Mouse (Mus musculus) neural tube, embryonic 11.5 days (tissue): ENCODE results near the gene Bend6. TPM values are rescaled to one million over a fixed set of nuclear protein-coding genes. Genes with fewer than 3 reads are reported as not detected.

Source experiments
- ATAC-seq: fragments of 200-750 bp; cut with Nextera tagmentation; 2 replicates; pipeline ENCODE4 v1.8.0; 2017; ENCODE audit warnings: moderate number of reproducible peaks, mild to moderate bottlenecking, moderate TSS enrichment, moderate library complexity; ENCODE audit not compliant: insufficient read depth, low FRiP score, low TSS enrichment
- DNase-seq: peaks from one replicate; pipeline ENCODE4 v3.0.0-alpha.2; 2015; ENCODE audit warnings: low spot score
- H3K27ac ChIP-seq: fragments of 300-500 bp; sonication (generic); 2 replicates; pipeline ENCODE4 v1.5.1; 2014; ENCODE audit warnings: low read depth, mild to moderate bottlenecking, low read length
- H3K27me3 ChIP-seq: fragments of 300-500 bp; sonication (generic); 2 replicates; pipeline ENCODE4 v1.6.1; 2014; ENCODE audit warnings: mild to moderate bottlenecking, low read length, mixed read lengths; ENCODE audit not compliant: control insufficient read depth, insufficient read depth
- H3K36me3 ChIP-seq: fragments of 300-500 bp; sonication (generic); 2 replicates; pipeline ENCODE4 v1.6.1; 2014; ENCODE audit warnings: mild to moderate bottlenecking, low read length, moderate library complexity, mixed read lengths; ENCODE audit not compliant: control insufficient read depth, insufficient read depth
- H3K4me1 ChIP-seq: fragments of 300-500 bp; sonication (generic); 2 replicates; pipeline ENCODE4 v1.6.1; 2014; ENCODE audit warnings: low read length, mixed read lengths; ENCODE audit not compliant: control insufficient read depth, insufficient read depth
- H3K4me2 ChIP-seq: fragments of 300-500 bp; sonication (generic); 2 replicates; pipeline ENCODE4 v1.6.1; 2014; ENCODE audit warnings: low read depth, mild to moderate bottlenecking, moderate library complexity
- H3K4me3 ChIP-seq: fragments of 300-500 bp; sonication (generic); 2 replicates; pipeline ENCODE4 v1.5.1; 2014; ENCODE audit warnings: low read depth, low read length
- H3K9ac ChIP-seq: fragments of 300-500 bp; sonication (generic); 2 replicates; pipeline ENCODE4 v1.6.1; 2014; ENCODE audit warnings: mild to moderate bottlenecking, low read length
- H3K9me3 ChIP-seq: fragments of 300-500 bp; sonication (generic); 2 replicates; pipeline ENCODE4 v1.6.1; 2016; ENCODE audit warnings: low read length; ENCODE audit not compliant: control insufficient read depth
- WGBS: fragments of 180-500 bp; shearing (Covaris S2); extraction: QIAGEN DNeasy Blood & Tissue Kit; methylation state at CpG from one replicate; pipeline ENCODE4 v1.1.7; 2014; 5-methylcytosine and 5-hydroxymethylcytosine counted together
- polyA plus RNA-seq: library from polyadenylated mRNA; unstranded; fragments of >200 nt; fragmentation: Nextera tagmentation; extraction: Ambion mirVana; gene quantifications from 2 replicates; pipeline ENCODE4 v1.2.1, GENCODE M21; 2014

Gene Bend6
- polyA plus RNA-seq, 1 experiment from 2014 or later, result 2.1 TPM

DNA sequence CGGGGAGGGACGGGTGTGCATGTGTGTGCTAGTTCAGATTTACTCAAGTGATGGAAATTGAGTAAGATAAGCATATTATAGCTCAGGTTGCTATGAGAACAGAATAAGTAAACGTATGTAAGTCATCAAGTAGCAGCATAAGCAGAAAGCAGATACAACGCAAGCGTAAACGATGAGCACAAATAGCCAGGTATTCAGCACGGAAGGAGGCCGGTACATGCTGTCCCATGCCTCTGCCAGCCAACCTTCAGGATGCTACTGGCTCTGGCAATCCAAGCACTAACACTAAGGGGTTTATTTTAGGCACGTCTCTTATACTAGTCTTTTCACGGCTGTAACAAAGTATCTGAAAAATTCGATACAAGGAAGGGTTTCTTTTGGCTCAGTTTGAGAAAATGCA is 10.2 kb downstream of the Bend6 start:
- no peaks in the 10 kb centered on the region for H3K9me3 ChIP-seq
- DNase-seq (no peak), ATAC-seq (no peak)
- H3K36me3 ChIP-seq, result no peaks in the 10 kb centered on the region
- H3K27me3 ChIP-seq, result no peaks in the 10 kb centered on the region
- no peak overlapping the region for H3K9ac ChIP-seq
- no peak overlapping the region for H3K4me2 ChIP-seq
- no peak overlapping the region for H3K4me3 ChIP-seq
- no peak overlapping the region for H3K27ac ChIP-seq
- H3K4me1 ChIP-seq, result no peaks in the 10 kb centered on the region
- 91% methylated on average over 11 of the region's 11 CpGs for WGBS

DNA sequence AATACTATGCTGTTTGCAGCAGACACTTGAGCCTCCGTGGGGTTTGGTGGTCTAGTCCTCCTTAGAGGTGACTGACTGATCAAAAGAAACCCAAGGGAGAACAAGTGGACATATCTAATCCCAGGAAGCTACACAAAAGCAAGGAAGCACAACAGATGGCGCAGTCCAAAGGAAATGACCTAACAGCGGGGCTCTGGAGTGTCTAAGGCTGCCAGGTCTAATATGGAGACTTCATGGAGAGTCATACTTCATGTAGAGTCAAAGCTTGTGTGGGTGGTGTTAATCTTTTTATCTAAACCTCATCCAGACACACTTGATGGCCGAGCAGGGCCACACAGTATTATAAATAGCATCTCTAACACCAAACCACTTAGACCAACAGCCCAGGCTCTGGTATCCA is 10.9 kb downstream of the Bend6 start:
- Histone ChIP-seq H3K9me3 (no peaks in the 10 kb centered on the region), H3K27ac (no peak overlapping the region), H3K9ac (no peak overlapping the region), H3K4me1 (no peaks in the 10 kb centered on the region), H3K36me3 (no peaks in the 10 kb centered on the region), H3K27me3 (no peaks in the 10 kb centered on the region), H3K4me2 (no peak overlapping the region), H3K4me3 (no peak overlapping the region)
- ATAC-seq, result no peak
- 82% methylated on average over 4 of the region's 4 CpGs for WGBS
- DNase-seq, result no peak

DNA sequence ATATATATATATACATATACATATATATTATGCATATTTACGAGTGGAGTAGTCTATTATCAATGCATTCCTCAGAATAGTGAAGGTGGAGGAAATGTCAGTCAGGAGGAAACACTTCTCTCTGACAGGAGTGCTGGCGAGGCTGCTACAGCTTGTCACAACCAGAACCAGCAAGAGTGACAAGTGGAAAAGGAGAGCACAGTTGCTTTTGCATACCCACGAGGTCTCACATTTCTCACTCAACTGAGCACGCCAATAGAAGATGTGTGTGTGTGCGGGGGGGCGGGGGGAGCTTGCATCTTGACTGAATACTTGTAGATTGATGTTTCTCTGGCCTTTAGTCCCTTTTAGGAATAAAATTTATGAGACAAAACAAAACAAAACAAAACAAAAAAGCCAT is 11.5 kb downstream of the Bend6 start:
- WGBS, result 73% methylated on average over 6 of the region's 6 CpGs
- no peak overlapping the region for H3K27ac ChIP-seq
- H3K4me1 ChIP-seq, result no peaks in the 10 kb centered on the region
- ATAC-seq (no peak), DNase-seq (no peak)
- H3K4me2 ChIP-seq, result no peak overlapping the region
- H3K9ac ChIP-seq, result no peak overlapping the region
- no peaks in the 10 kb centered on the region for H3K9me3 ChIP-seq
- no peaks in the 10 kb centered on the region for H3K36me3 ChIP-seq
- H3K4me3 ChIP-seq, result no peak overlapping the region
- H3K27me3 ChIP-seq, result no peaks in the 10 kb centered on the region

DNA sequence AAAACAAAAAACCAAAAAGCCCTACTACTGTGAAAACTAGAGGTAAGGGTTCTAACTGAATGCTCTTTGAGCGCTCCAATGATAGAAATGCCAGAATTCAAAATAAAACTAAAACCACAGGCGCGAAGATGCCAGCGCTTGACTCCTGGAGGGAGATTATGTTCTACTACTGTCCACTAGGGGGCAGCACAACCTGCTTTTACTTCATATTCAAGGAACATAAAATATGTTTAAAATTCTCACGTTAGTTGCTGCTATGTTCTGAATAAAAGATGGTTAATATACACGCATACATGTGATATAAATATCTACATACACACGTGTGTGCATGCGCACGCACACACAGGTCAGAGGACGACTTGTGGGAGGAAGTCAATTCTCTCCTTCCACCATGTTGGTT is 14.8 kb downstream of the Bend6 start:
- Histone ChIP-seq H3K9me3 (no peaks in the 10 kb centered on the region), H3K4me1 (no peaks in the 10 kb centered on the region), H3K4me3 (no peak overlapping the region), H3K9ac (no peak overlapping the region), H3K4me2 (no peak overlapping the region), H3K27ac (no peak overlapping the region), H3K27me3 (no peaks in the 10 kb centered on the region), H3K36me3 (no peaks in the 10 kb centered on the region)
- peak; percentile 19 for DNase-seq
- 70% methylated on average over 10 of the region's 10 CpGs for WGBS
- no peak for ATAC-seq

DNA sequence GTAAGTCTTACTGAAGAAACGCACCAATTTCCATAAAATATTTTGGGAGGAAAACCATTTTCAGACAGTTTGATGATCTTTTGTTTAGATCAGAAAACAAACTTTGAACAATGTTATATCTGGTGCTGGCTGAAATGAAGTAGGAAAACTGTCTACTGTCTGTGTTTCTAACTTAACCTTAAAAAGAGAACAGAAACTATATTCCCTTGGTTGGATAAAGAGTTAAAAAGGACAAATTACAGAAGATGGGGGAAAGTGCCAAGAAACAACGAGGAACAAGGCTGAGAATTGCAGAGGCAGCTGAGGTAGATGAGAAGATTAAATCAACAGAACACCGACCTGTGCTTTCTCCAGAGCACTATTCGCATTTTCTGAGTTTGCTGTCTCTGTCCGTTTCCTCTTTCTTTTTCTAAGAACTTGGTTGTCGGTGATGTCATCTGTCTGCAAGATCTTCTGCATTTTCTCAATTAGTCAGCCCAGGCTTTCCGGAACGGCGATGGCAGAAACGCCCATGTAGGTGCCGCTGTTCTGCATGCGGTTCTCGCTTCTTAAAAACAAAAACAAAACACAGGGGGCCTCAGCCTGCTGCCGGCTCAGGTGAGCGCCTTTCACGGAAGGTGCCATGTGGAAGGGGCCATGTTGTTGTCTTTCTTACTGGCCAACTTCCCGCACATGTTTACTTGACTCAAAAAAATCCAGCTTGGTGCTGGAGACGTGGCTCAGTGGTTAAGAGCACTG is 24.3 kb downstream of the Bend6 start:
- Histone ChIP-seq H3K9ac (no peak overlapping the region), H3K27me3 (no peaks in the 10 kb centered on the region), H3K4me2 (peak overlapping the region; percentile 12; the same call in 1 of the 2 replicates), H3K4me3 (no peak overlapping the region), H3K36me3 (no peaks in the 10 kb centered on the region), H3K4me1 (no peaks in the 10 kb centered on the region), H3K9me3 (no peaks in the 10 kb centered on the region), H3K27ac (no peak overlapping the region)
- ATAC-seq (no peak), DNase-seq (no peak)
- WGBS, result 29% methylated on average over 18 of the region's 18 CpGs

DNA sequence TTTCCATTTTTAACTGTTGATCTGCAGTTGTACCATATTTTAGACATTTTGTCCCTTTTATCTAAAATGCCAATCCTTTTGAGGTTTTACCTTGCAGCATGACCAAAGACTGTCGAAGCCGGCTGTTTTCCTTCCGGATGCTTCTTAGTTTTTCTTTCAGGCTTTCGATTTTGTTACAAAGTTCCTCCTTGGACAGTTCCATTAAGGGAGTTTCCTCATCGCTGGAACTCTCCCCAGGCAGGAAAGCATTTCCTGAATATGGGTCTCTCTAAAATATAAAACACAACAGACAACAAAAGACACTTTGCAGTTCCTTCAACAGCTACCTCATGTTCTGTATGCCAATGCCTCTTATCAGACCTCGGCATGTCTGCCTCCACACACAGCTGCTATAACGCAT is 29.4 kb downstream of the Bend6 start:
- Histone ChIP-seq H3K4me1 (no peaks in the 10 kb centered on the region), H3K36me3 (no peaks in the 10 kb centered on the region), H3K4me2 (no peak overlapping the region), H3K27ac (no peak overlapping the region), H3K27me3 (no peaks in the 10 kb centered on the region), H3K9me3 (no peaks in the 10 kb centered on the region), H3K4me3 (no peak overlapping the region), H3K9ac (no peak overlapping the region)
- WGBS, result 89% methylated on average over 7 of the region's 7 CpGs
- no peak for ATAC-seq
- no peak for DNase-seq

DNA sequence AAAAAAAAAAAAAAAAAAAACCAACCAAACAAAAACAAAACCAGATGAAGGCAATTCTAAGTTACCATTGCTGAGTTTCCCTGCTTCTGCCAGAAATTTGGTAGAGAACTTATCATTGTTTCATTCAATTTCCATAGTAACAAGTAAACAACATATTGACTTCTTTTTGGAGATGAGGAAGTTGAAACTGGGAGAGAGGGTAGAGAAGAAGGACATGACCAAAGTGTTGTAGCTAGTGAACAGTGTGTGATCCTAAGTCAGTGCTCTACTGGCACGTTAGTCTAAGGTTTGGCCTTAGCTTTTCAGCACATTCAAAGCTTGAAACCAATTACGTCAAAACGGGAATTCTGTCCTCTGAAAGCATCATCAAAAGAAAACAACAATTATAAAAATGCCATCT is 31.2 kb downstream of the Bend6 start:
- Histone ChIP-seq H3K9me3 (no peaks in the 10 kb centered on the region), H3K27ac (no peak overlapping the region), H3K4me1 (no peaks in the 10 kb centered on the region), H3K36me3 (no peaks in the 10 kb centered on the region), H3K4me3 (no peak overlapping the region), H3K27me3 (no peaks in the 10 kb centered on the region), H3K9ac (no peak overlapping the region), H3K4me2 (no peak overlapping the region)
- ATAC-seq (no peak), DNase-seq (no peak)
- 83% methylated on average over 3 of the region's 3 CpGs for WGBS

DNA sequence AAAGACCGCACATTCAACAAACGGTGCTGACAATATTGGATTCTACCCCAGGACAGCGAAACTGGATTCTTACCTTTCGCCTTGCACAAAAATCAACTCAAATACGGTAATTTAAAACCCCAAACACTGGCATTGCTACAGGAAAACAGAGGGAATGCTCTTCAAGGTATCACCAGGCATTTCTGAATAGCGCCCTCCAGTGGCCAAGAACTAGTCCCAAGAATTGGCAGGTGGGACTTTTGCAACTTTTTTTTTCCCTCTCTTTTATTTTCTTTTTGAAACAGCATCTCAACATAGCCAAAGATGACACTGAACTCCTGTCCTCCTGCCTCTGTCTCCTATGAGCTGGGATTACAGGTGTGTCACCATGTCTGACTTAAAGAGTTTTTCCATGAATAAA is 31.9 kb downstream of the Bend6 start:
- 57% methylated on average over 6 of the region's 6 CpGs for WGBS
- ATAC-seq, result no peak
- Histone ChIP-seq H3K4me3 (no peak overlapping the region), H3K4me1 (no peaks in the 10 kb centered on the region), H3K9me3 (no peaks in the 10 kb centered on the region), H3K27me3 (no peaks in the 10 kb centered on the region), H3K4me2 (no peak overlapping the region), H3K27ac (no peak overlapping the region), H3K36me3 (no peaks in the 10 kb centered on the region), H3K9ac (no peak overlapping the region)
- DNase-seq, result peak; percentile 34

DNA sequence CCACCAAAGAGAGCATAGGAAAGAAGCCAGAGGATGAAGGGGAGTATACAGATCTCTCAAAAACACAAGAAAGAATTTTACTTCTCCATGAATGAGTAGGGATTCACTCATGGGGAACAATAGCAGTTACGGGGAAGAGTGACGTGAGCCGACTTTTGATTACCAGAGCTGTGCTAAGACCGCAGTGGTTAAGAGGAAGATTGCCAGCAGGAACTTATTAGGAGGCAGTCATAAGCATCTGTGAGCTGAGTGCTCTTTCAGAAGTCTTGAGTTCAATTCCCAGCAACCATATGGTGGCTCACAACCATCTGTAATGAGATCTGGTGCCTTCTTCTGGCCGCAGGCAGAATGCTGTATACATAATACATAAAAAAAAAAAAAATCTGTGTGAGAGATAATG is 34.1 kb downstream of the Bend6 start:
- H3K4me2 ChIP-seq, result no peak overlapping the region
- no peaks in the 10 kb centered on the region for H3K4me1 ChIP-seq
- no peaks in the 10 kb centered on the region for H3K27me3 ChIP-seq
- ATAC-seq (no peak), DNase-seq (no peak)
- 89% methylated on average over 5 of the region's 5 CpGs for WGBS
- H3K36me3 ChIP-seq, result no peaks in the 10 kb centered on the region
- no peak overlapping the region for H3K27ac ChIP-seq
- no peak overlapping the region for H3K9ac ChIP-seq
- H3K9me3 ChIP-seq, result no peaks in the 10 kb centered on the region
- no peak overlapping the region for H3K4me3 ChIP-seq
